Mouse (Mus musculus): ENCODE measurements at regions not wholly inside any gene's neighbourhood (a gene's known extent, or its start where the extent isn't known, plus 50 kb on each side); places are given as distances from the start of the nearest gene placed in this dataset.

DNA sequence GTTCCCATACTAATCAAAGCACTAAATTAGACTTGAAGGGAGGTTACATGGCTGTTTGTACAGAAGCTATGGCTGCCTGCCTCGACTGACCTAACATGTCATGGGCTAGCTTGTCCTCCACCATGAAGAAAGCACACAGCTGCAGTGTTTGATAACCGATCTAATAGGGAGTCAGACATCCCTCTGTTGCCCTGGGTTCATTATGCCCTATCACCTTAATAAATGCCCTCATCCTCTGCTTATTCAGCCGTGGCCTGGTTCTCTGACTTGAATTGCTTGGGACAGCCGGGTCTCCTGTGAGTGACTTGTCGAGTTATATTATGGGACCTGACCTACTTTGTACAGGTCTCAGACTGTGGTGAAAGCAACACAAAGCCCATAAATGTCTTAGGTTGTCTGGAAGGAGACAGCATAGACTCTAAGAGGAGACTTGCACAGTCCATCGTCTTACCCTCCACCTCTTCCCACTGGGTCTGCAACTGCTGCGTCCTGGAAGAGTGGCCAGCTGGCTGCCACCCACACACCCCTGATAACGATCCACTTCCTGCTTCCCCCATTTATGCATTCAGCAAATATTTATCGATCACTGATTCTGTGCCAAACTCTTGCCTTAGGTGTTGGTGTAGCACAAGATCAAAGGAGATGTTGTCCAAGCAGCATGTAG lies 161.2 kb upstream of the 3110018I06Rik start:
- ATAC-seq (ENCODE audit: poor library complexity, severe bottlenecking) = no peak

DNA sequence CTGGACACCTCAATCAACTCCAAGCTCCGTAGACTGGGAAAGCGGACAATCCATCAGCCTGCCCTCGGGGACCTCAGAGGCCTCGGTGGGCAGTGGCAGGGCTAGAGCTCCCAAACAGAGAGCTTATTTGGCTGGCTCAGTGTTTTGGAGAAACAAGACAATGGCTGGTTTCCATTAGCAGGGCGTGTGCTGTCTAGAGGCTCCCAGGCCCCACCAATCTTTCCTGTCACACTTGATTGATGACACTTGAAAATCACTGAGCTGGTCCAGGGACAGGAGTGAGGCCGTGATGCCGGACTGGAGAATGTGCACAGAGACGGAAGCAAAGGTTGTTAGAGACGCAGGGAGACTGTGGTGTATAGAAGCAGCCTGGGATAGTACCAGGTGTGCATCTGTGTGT lies 159.4 kb upstream of the 3110018I06Rik start:
- ATAC-seq (ENCODE audit: poor library complexity, severe bottlenecking) = no peak

DNA sequence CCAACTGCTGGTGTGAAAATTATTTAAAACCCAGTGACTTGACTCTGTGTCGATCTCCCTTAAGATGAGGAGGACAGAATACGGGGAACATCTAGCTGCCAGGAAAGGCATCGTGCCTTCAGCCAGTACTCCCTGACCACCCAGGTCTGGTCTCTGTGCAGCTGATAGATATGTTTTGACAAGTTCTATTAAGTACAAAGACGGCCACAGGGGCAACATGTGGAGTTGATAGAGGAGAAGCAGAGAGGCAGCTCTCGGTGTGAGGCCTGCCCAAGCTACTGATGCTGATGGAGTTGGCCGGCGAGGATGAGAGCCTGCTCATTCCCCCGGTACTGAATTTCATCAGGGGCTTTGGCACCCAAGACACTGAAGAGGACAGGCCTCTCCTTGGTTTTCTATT lies 154.1 kb upstream of the 3110018I06Rik start:
- no peak for ATAC-seq (ENCODE audit: poor library complexity, severe bottlenecking)

DNA sequence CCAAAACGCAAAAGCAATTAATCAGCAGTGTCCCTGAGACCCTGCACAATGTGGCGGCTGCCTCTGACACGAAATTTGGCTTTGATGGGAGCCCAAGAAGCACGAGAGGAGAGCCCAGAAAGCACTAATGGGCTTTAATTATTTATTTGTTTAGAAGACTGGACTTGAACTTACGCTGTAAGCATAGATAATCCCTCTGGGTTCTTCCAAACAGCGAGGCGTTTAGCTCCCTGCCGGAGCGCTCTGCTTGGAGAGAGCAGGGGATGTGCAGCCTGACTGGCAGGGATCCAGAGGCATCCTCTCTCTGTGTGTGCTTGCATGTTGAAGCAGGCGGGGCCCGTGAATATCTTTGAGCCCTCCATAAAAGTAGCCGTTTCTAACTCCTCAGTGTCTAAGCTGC lies 153.3 kb upstream of the 3110018I06Rik start:
- no peak for ATAC-seq (ENCODE audit: poor library complexity, severe bottlenecking)

DNA sequence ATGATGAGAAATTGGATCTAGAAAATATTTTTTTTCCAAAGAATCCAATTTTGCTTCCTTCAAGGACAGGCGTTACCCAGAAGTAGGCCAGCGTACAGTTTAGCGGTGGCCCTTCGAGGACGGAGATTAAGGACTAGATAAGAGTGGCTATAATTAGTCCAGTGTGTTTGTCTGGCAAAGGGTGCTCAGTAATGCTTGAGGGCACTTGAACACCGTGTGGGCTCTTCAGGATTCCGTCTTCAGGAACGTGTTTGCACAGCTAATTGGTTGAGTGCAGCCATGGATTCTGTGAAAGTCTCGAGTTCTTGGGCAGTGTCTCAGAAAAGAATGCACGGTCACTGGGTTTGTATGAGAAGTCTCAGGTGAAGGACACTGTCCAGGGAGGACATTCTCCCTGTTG lies 149.7 kb upstream of the 3110018I06Rik start:
- ATAC-seq (ENCODE audit: poor library complexity, severe bottlenecking) = no peak

DNA sequence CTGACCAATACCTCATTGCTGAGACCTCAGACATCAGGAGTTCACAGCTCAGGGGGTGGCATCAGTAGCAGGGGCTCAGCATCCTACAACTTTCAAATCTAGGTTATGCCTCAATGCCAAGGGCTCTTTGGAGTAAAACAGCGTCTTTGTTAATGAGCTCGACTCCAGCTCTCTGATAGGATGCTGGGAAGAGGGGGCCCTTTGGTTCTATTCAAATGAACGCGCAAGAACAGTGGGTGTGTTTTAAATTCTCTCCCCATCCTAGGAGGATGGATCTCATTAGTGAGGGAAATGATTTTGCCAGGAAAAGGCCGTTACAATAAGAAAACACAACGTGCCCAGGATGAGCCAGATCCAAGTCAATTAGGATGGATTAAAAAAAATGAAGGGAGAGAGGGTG lies 132.2 kb upstream of the 3110018I06Rik start:
- no peak for ATAC-seq (ENCODE audit: poor library complexity, severe bottlenecking)

DNA sequence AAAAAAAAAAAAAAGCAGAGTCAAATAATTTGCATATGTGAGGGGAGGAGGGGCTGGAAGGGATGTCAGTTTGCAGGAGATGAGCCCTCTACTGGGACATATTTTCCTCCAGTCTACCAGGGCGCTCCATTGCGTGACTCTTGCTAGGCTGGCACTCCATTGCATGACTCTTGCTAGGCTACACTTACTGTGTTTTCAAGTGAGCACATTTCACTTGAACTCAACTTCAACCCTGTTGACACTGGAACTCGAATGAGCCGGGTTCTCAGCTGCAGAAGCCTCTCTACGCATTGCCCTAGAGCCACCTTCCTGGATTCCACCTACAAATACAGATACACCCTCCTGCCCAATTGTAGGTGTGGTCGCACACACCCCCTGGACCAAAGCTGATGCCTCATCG lies 131.5 kb upstream of the 3110018I06Rik start:
- no peak for ATAC-seq (ENCODE audit: poor library complexity, severe bottlenecking)

DNA sequence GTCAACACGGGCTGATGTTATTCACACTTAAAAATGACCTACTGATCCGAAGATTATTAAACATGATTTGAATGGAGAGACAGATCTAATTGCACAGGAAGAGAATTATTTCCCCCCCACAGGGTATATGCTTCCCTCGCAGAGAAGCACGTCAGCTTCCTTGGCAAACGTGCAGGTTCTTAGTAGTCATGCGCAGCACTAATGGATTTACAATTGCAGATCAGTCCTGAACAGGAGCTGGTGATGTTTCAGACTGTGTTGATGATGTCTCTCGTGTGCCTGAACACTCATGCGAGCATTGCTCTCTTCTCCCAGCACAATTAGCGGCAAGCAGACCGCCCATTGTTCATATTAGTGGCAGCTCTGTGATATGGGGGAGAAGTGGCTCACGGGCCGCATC lies 127.9 kb upstream of the 3110018I06Rik start:
- ATAC-seq (ENCODE audit: poor library complexity, severe bottlenecking) = no peak

DNA sequence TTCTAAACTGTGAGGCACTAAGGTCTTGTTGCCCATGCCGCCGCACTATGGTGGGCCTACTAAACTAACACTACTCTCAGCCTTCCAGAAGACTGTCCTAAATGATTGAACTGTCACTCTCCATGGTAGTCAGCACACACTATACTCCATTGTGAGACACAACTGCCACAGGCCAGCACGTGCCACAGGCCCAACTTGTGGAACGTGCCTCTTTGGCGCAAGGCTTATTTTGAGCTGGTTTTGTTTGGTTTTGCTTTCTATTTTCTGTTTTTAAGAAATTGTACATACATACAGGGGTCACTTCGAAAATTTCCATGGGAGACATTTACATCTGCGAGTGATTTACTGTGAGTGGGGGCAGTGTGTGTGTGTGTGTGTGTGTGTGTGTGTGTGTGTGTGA lies 126.8 kb upstream of the 3110018I06Rik start:
- ATAC-seq (ENCODE audit: poor library complexity, severe bottlenecking) = no peak

DNA sequence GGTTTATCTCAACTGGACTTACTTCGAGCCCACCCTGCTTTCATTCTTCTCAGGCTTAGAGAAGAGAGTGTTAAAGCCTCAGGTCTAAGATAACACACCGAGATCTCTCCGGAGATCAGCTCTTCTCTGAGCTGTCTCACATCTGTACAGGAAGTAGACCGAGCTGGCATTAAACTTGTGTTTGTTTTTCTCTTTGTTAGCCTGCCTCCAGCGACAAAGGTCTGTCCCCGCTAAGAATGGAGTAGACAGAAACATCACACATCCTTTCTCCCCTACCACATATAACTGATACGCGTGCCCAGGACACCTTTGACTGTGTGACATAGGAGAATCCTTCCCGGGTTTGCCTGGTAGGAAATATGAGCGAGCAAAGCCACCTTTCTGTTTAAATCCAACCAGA lies 126.3 kb upstream of the 3110018I06Rik start:
- no peak for ATAC-seq (ENCODE audit: poor library complexity, severe bottlenecking)

DNA sequence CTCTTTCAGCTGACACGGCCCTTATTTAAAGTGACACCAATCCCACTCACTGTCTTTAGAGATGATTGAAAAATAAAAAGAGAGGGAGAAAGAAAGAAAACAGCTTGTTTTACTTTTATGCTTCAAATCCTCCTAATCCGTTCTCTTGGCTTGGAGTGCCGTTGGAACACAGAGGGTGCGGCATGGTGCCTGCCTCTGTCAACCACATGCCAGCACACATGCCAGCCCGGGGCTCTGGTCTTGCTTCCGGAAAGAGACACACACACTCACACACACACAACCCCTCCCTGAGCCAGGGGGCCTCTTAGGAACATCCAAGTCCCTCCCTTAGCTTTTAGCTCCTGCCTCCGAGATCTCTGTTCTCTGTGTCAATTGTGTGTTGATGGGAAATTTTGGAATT lies 116.2 kb upstream of the 3110018I06Rik start:
- no peak for ATAC-seq (ENCODE audit: poor library complexity, severe bottlenecking)

DNA sequence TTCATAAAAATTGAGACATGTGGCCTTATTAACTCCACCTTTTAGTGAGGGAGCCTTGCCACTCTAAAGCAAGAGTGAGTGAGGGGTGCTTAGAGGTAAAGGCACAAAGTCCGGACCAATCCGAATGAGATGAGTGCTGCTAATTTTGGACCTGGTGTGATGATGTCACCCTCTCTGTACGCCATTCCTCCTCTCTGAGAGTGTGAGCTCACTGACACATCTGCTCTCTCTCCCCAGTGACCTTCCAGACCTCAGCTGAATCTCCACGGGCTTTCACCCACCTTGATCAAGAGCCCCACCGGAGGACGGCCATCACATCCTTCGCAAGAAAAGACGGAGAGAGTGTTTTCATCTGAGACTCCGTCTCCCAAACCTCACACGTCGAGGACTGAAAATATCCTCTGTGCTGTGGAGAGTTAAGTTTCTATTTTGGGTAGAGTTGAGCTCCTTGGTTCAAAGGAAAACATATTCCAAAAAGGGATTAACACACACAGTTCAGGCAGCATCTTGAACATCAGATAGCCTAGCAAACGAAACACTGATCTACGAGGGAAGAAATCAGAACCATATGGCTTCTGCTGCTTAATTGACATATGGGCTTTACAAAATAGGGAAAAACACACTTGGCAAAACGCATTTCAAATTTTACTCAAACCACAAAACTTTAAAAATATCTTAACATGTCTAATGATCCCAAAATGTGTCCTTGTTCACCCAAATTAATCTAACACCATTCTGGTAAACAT lies 96.2 kb upstream of the 3110018I06Rik start:
- ATAC-seq (ENCODE audit: poor library complexity, severe bottlenecking) = no peak

DNA sequence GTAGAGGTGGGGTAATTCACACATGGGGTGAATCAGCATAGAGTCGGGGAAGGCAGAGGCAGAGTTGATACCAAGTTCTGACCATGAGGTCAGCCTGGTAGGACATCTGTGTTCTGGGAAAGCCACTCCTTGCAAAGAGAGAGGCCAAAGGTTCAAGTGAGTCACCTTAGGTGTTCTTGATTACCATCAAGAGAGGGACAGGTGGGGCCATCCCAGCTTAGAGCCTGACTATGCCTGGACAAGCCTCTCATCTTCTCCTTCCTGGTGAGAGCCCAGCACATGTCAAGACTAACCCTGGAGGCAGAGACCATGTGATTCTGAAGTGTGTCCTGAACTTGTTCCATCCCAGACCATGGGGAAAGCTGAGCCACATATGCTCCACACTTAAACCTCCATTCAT lies 94.0 kb upstream of the 3110018I06Rik start:
- no peak for ATAC-seq (ENCODE audit: poor library complexity, severe bottlenecking)

DNA sequence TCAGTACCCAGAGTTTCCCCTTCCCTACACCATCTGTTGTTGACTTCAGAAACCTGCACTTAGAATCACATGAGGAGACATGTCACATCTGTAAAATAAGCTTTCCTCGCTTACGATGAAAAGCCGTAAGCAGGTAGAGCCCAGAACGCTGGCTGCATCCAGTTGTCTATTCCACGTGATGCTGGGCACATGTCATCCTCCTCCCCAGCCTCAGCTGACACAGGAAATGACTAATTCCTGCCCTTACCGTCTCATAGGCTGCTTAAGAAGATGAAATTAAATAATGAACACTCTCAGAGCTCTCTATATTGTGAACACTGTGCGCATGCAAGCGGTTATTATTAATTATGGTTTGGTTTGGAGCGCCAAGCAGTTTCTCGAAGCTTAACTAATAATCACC lies 83.6 kb upstream of the 3110018I06Rik start:
- no peak for ATAC-seq (ENCODE audit: poor library complexity, severe bottlenecking)

DNA sequence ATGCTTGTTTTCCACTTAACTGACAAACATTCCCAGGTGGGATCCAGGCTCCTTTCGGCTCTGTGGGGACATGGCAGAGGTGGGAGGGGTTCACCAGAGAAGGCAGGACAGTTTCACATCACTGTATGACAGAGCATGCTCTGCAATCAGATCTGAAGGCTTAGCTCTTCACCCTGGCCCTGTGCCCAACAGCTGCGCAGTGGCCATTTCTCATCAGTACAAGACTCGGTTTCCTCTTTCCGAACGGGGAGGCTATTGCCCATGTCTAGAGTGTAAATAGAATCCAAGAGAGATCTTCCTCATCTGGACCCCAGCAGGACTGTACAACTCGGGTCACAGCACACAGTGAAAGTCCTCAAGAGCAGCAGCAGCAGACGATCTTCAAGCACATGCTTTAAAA lies 64.5 kb upstream of the 3110018I06Rik start:
- ATAC-seq (ENCODE audit: poor library complexity, severe bottlenecking) = no peak

DNA sequence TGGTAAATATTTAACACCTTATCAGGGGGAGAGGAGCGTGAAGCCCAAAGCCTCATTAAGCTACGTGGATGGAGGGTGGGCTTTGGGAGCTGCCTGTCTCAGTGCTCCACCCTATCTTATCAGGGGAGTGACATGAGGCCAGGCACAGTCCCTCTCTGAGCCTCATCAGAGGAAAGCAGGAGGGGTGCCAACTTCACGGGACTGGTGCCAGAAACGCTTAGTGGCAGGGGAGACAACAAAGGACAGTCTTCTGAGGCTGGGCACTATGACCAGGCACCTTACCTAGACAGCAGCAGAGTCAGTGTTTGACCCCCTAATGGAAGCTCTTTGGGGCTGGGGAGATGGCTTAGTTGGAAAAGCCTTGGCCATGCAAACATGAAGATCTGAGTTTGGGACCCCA lies 49.9 kb upstream of the 3110018I06Rik start:
- no peak for ATAC-seq (ENCODE audit: poor library complexity, severe bottlenecking)

Measured in megakaryocyte, adult 5-6 weeks (primary cell).